Mouse (Mus musculus) hindbrain, embryonic 12.5 days (tissue): Measurements from ENCODE around the gene Ppme1. TPM values are rescaled to one million over a fixed set of nuclear protein-coding genes. Genes with fewer than 3 reads are reported as not detected.

Source experiments
- ATAC-seq: fragments of 200-750 bp; cut with Nextera tagmentation; 2 replicates; pipeline ENCODE4 v1.8.0; 2017; ENCODE audit warnings: moderate TSS enrichment; ENCODE audit not compliant: low FRiP score
- H3K27ac ChIP-seq: fragments of 300-500 bp; sonication (generic); 2 replicates; pipeline ENCODE4 v1.5.1; 2016; ENCODE audit warnings: mild to moderate bottlenecking
- H3K27me3 ChIP-seq: fragments of 300-500 bp; sonication (generic); 2 replicates; pipeline ENCODE4 v1.6.1; 2016; ENCODE audit warnings: mild to moderate bottlenecking
- H3K36me3 ChIP-seq: fragments of 300-500 bp; sonication (generic); 2 replicates; pipeline ENCODE4 v1.6.1; 2016; ENCODE audit warnings: mild to moderate bottlenecking
- H3K4me1 ChIP-seq: fragments of 300-500 bp; sonication (generic); 2 replicates; pipeline ENCODE4 v1.6.1; 2016
- H3K4me2 ChIP-seq: fragments of 300-500 bp; sonication (generic); replicated peaks from 2 replicates; pipeline ENCODE4 v1.6.1; 2016; ENCODE audit warnings: mild to moderate bottlenecking
- H3K4me3 ChIP-seq: fragments of 300-500 bp; sonication (generic); 2 replicates; pipeline ENCODE4 v1.5.1; 2016; ENCODE audit warnings: mild to moderate bottlenecking
- H3K9ac ChIP-seq: fragments of 300-500 bp; sonication (generic); 2 replicates; pipeline ENCODE4 v1.6.1; 2016; ENCODE audit warnings: mild to moderate bottlenecking, moderate library complexity
- H3K9me3 ChIP-seq: fragments of 300-500 bp; sonication (generic); replicated peaks from 2 replicates; pipeline ENCODE4 v1.6.1; 2016; ENCODE audit warnings: mild to moderate bottlenecking
- whole genome bisulfite sequencing: fragments of 180-500 bp; shearing (Covaris S2); methylation state at CpG from one replicate; pipeline ENCODE4 v1.1.7; 2016; 5-methylcytosine and 5-hydroxymethylcytosine counted together
- polyA plus RNA-seq: library from polyadenylated mRNA; unstranded; fragments of >200 nt; fragmentation: Nextera tagmentation; extraction: Ambion mirVana; gene quantifications from 2 replicates; pipeline ENCODE4 v1.2.1, GENCODE M21; 2016

The Ppme1 gene
- polyA plus RNA-seq, 1 experiment from 2014 or later: 102 TPM

- ATAC-seq: no peak
- H3K4me3 ChIP-seq: peak overlapping the region; percentile 67
- peaks cover 25% of the 10 kb centered on the region for H3K4me1 ChIP-seq
- H3K4me2 ChIP-seq: peak overlapping the region; percentile 54
- peak overlapping the region; percentile 80 for H3K27ac ChIP-seq
- H3K27me3 ChIP-seq: no peaks in the 10 kb centered on the region
- H3K36me3 ChIP-seq: peaks cover 14% of the 10 kb centered on the region
- H3K9ac ChIP-seq: peak overlapping the region; percentile 59
- WGBS: 9% methylated on average over 17 of the region's 17 CpGs
- no peaks in the 10 kb centered on the region for H3K9me3 ChIP-seq
These were observed 409 bp upstream of the Ppme1 start for GRCm38 (mm10) chr7:100372452-100372980.

GRCm38 (mm10) chr7:100364888-100365287, 7.2 kb downstream of the Ppme1 start:
- no peak overlapping the region for H3K27ac ChIP-seq
- peaks cover 13% of the 10 kb centered on the region for H3K4me1 ChIP-seq
- peaks cover 3% of the 10 kb centered on the region; the same call in 1 of the 2 replicates for H3K36me3 ChIP-seq
- no peak overlapping the region for H3K9ac ChIP-seq
- no peak overlapping the region for H3K4me3 ChIP-seq
- ATAC-seq: no peak
- 53% methylated on average over 6 of the region's 6 CpGs for whole genome bisulfite sequencing
- no peaks in the 10 kb centered on the region for H3K27me3 ChIP-seq
- no peaks in the 10 kb centered on the region for H3K9me3 ChIP-seq
- H3K4me2 ChIP-seq: no peak overlapping the region

GRCm38 (mm10) chr7:100363162-100363561, 8.9 kb downstream of the Ppme1 start:
- Histone ChIP-seq H3K4me2 (no peak overlapping the region), H3K4me1 (peaks cover 4% of the 10 kb centered on the region), H3K36me3 (peaks cover 2% of the 10 kb centered on the region; the same call in 1 of the 2 replicates), H3K27me3 (no peaks in the 10 kb centered on the region), H3K9me3 (no peaks in the 10 kb centered on the region), H3K4me3 (no peak overlapping the region), H3K9ac (no peak overlapping the region), H3K27ac (no peak overlapping the region)
- 91% methylated on average over 2 of the region's 2 CpGs for WGBS
- no peak for ATAC-seq

- Histone ChIP-seq H3K4me2 (no peak overlapping the region), H3K36me3 (peaks cover 7% of the 10 kb centered on the region), H3K27me3 (no peaks in the 10 kb centered on the region), H3K4me1 (no peaks in the 10 kb centered on the region), H3K27ac (no peak overlapping the region), H3K9me3 (no peaks in the 10 kb centered on the region), H3K4me3 (no peak overlapping the region), H3K9ac (no peak overlapping the region)
- no peak for ATAC-seq
These were observed 14.3 kb downstream of the Ppme1 start for GRCm38 (mm10) chr7:100357856-100358255.

GRCm38 (mm10) chr7:100356768-100357167, 15.3 kb downstream of the Ppme1 start:
- Histone ChIP-seq H3K4me3 (no peak overlapping the region), H3K4me1 (no peaks in the 10 kb centered on the region), H3K9me3 (no peaks in the 10 kb centered on the region), H3K27me3 (no peaks in the 10 kb centered on the region), H3K27ac (no peak overlapping the region), H3K9ac (no peak overlapping the region), H3K36me3 (peaks cover 7% of the 10 kb centered on the region), H3K4me2 (no peak overlapping the region)
- no peak for ATAC-seq
- WGBS: 100% methylated on average over 1 of the region's 1 CpGs

GRCm38 (mm10) chr7:100356324-100356723, 15.8 kb downstream of the Ppme1 start:
- no peaks in the 10 kb centered on the region for H3K27me3 ChIP-seq
- no peak for ATAC-seq
- H3K4me2 ChIP-seq: no peak overlapping the region
- H3K9ac ChIP-seq: no peak overlapping the region
- H3K27ac ChIP-seq: no peak overlapping the region
- H3K4me1 ChIP-seq: no peaks in the 10 kb centered on the region
- no peaks in the 10 kb centered on the region for H3K9me3 ChIP-seq
- no peak overlapping the region for H3K4me3 ChIP-seq
- peaks cover 11% of the 10 kb centered on the region for H3K36me3 ChIP-seq
- WGBS: 78% methylated on average over 5 of the region's 5 CpGs

- Histone ChIP-seq H3K9ac (no peak overlapping the region), H3K4me2 (no peak overlapping the region), H3K36me3 (peaks cover 12% of the 10 kb centered on the region), H3K27me3 (no peaks in the 10 kb centered on the region), H3K4me3 (no peak overlapping the region), H3K4me1 (no peaks in the 10 kb centered on the region), H3K9me3 (no peaks in the 10 kb centered on the region), H3K27ac (no peak overlapping the region)
- no peak for ATAC-seq
- WGBS: 89% methylated on average over 4 of the region's 4 CpGs
These were observed 17.1 kb downstream of the Ppme1 start for GRCm38 (mm10) chr7:100354984-100355383.

- Histone ChIP-seq H3K4me2 (no peak overlapping the region), H3K4me3 (no peak overlapping the region), H3K9me3 (no peaks in the 10 kb centered on the region), H3K4me1 (no peaks in the 10 kb centered on the region), H3K27me3 (no peaks in the 10 kb centered on the region), H3K9ac (no peak overlapping the region), H3K27ac (no peak overlapping the region), H3K36me3 (peaks cover 94% of the 10 kb centered on the region)
- ATAC-seq: no peak
- 96% methylated on average over 2 of the region's 2 CpGs for WGBS
These were observed 36.2 kb downstream of the Ppme1 start for GRCm38 (mm10) chr7:100335921-100336320.

GRCm38 (mm10) chr7:100331269-100331668, 40.8 kb downstream of the Ppme1 start:
- H3K4me2 ChIP-seq: no peak overlapping the region
- H3K9ac ChIP-seq: no peak overlapping the region
- H3K4me1 ChIP-seq: no peaks in the 10 kb centered on the region
- H3K4me3 ChIP-seq: no peak overlapping the region
- H3K27ac ChIP-seq: no peak overlapping the region
- 95% methylated on average over 3 of the region's 3 CpGs for WGBS
- peaks cover 89% of the 10 kb centered on the region for H3K36me3 ChIP-seq
- ATAC-seq: no peak
- no peaks in the 10 kb centered on the region for H3K9me3 ChIP-seq
- no peaks in the 10 kb centered on the region for H3K27me3 ChIP-seq

- H3K27me3 ChIP-seq: no peaks in the 10 kb centered on the region
- no peaks in the 10 kb centered on the region for H3K4me1 ChIP-seq
- H3K27ac ChIP-seq: no peak overlapping the region
- WGBS: 94% methylated on average over 4 of the region's 4 CpGs
- no peak for ATAC-seq
- no peak overlapping the region for H3K4me3 ChIP-seq
- no peak overlapping the region for H3K4me2 ChIP-seq
- no peak overlapping the region for H3K9ac ChIP-seq
- no peaks in the 10 kb centered on the region for H3K9me3 ChIP-seq
- H3K36me3 ChIP-seq: peaks cover 81% of the 10 kb centered on the region
These were observed 43.5 kb downstream of the Ppme1 start for GRCm38 (mm10) chr7:100328636-100329035.

GRCm38 (mm10) chr7:100327514-100327913, 44.6 kb downstream of the Ppme1 start:
- Histone ChIP-seq H3K9me3 (no peaks in the 10 kb centered on the region), H3K36me3 (peaks cover 70% of the 10 kb centered on the region), H3K4me2 (no peak overlapping the region), H3K9ac (no peak overlapping the region), H3K27ac (no peak overlapping the region), H3K27me3 (no peaks in the 10 kb centered on the region), H3K4me3 (no peak overlapping the region), H3K4me1 (no peaks in the 10 kb centered on the region)
- 88% methylated on average over 7 of the region's 7 CpGs for WGBS
- ATAC-seq: no peak

- Histone ChIP-seq H3K9ac (no peak overlapping the region), H3K27me3 (no peaks in the 10 kb centered on the region), H3K36me3 (peaks cover 50% of the 10 kb centered on the region), H3K4me2 (no peak overlapping the region), H3K4me3 (no peak overlapping the region), H3K9me3 (no peaks in the 10 kb centered on the region), H3K4me1 (no peaks in the 10 kb centered on the region), H3K27ac (no peak overlapping the region)
- WGBS: 86% methylated on average over 6 of the region's 6 CpGs
- ATAC-seq: no peak; the same call in 1 of the 2 replicates
These were observed 46.6 kb downstream of the Ppme1 start for GRCm38 (mm10) chr7:100325482-100325881.

GRCm38 (mm10) chr7:100323721-100324120, 48.4 kb downstream of the Ppme1 start:
- H3K9me3 ChIP-seq: no peaks in the 10 kb centered on the region
- no peak for ATAC-seq
- no peaks in the 10 kb centered on the region for H3K4me1 ChIP-seq
- H3K9ac ChIP-seq: no peak overlapping the region
- WGBS: 92% methylated on average over 3 of the region's 3 CpGs
- H3K27me3 ChIP-seq: no peaks in the 10 kb centered on the region
- H3K4me3 ChIP-seq: no peak overlapping the region
- peaks cover 40% of the 10 kb centered on the region for H3K36me3 ChIP-seq
- no peak overlapping the region for H3K4me2 ChIP-seq
- H3K27ac ChIP-seq: no peak overlapping the region
